Mouse (Mus musculus): ENCODE measurements around the gene Myo18a. TPM values are rescaled to one million over a fixed set of nuclear protein-coding genes. Genes with fewer than 3 reads are reported as not detected.
"Not testable (repeated sequence)": the region's sequence is repeated elsewhere in the genome, so short reads cannot be mapped to it uniquely, and the experiment has no call there.

Myo18a gene
- polyA plus RNA-seq, 1 experiment, result 20.0 TPM

GRCm38 (mm10) chr11:77746652-77747051 is 16.4 kb upstream of the Myo18a start:
- no peaks in the 10 kb centered on the region for H3K36me3 ChIP-seq (replicated peaks; ENCODE audit: low read length)
- H3K27me3 ChIP-seq (replicated peaks), result peaks cover 8% of the 10 kb centered on the region
- TF ChIP-seq GATA1 (IDR thresholded peaks at IDR 0.05; ENCODE audit: borderline replicate concordance, low read length), result no peak
- no peak for TF ChIP-seq FLI1 (IDR thresholded peaks at IDR 0.05; ENCODE audit: low read length)
- peaks cover 23% of the 10 kb centered on the region for H3K4me1 ChIP-seq
- H3K4me3 ChIP-seq (replicated peaks), result no peak overlapping the region
- no peaks in the 10 kb centered on the region for H3K9me3 ChIP-seq

GRCm38 (mm10) chr11:77747103-77747502 is 15.9 kb upstream of the Myo18a start:
- H3K9me3 ChIP-seq; H3K4me3 ChIP-seq (replicated peaks); H3K27me3 ChIP-seq (replicated peaks); H3K36me3 ChIP-seq (replicated peaks; ENCODE audit: low read length): not testable (repeated sequence)
- H3K4me1 ChIP-seq, result peaks cover 27% of the 10 kb centered on the region

GRCm38 (mm10) chr11:77748996-77749395 is 14.1 kb upstream of the Myo18a start:
- Histone ChIP-seq H3K27me3 (replicated peaks) (peaks cover 7% of the 10 kb centered on the region), H3K4me1 (peaks cover 30% of the 10 kb centered on the region), H3K36me3 (replicated peaks; ENCODE audit: low read length) (no peaks in the 10 kb centered on the region)

GRCm38 (mm10) chr11:77752525-77752924 is 10.5 kb upstream of the Myo18a start:
- Histone ChIP-seq H3K36me3 (replicated peaks; ENCODE audit: low read length) (no peaks in the 10 kb centered on the region), H3K9me3 (no peaks in the 10 kb centered on the region), H3K4me1 (peaks cover 26% of the 10 kb centered on the region), H3K27me3 (replicated peaks) (peaks cover 11% of the 10 kb centered on the region), H3K4me3 (replicated peaks) (no peak overlapping the region)
- no peak for TF ChIP-seq FLI1 (IDR thresholded peaks at IDR 0.05; ENCODE audit: low read length)
- no peak for TF ChIP-seq GATA1 (IDR thresholded peaks at IDR 0.05; ENCODE audit: borderline replicate concordance, low read length)

More at GRCm38 (mm10) chr11:77748996-77749395, 14.1 kb upstream of the Myo18a start:
- TF ChIP-seq FLI1 (IDR thresholded peaks at IDR 0.05; ENCODE audit: low read length) (no peak), GATA1 (IDR thresholded peaks at IDR 0.05; ENCODE audit: borderline replicate concordance, low read length) (no peak)
- Histone ChIP-seq H3K4me3 (replicated peaks) (no peak overlapping the region), H3K9me3 (no peaks in the 10 kb centered on the region)

GRCm38 (mm10) chr11:77753469-77753868 is 9.6 kb upstream of the Myo18a start:
- Histone ChIP-seq H3K9me3 (no peaks in the 10 kb centered on the region), H3K36me3 (replicated peaks; ENCODE audit: low read length) (no peaks in the 10 kb centered on the region), H3K4me3 (replicated peaks) (no peak overlapping the region), H3K4me1 (peaks cover 26% of the 10 kb centered on the region), H3K27me3 (replicated peaks) (peaks cover 8% of the 10 kb centered on the region)
- TF ChIP-seq FLI1 (IDR thresholded peaks at IDR 0.05; ENCODE audit: low read length) (no peak), GATA1 (IDR thresholded peaks at IDR 0.05; ENCODE audit: borderline replicate concordance, low read length) (no peak)

- Histone ChIP-seq H3K9me3 (no peaks in the 10 kb centered on the region; the same call in 1 of the 2 replicates), H3K36me3 (replicated peaks; ENCODE audit: low read length) (no peaks in the 10 kb centered on the region), H3K4me3 (replicated peaks) (no peak overlapping the region), H3K4me1 (peaks cover 27% of the 10 kb centered on the region), H3K27me3 (replicated peaks) (peaks cover 3% of the 10 kb centered on the region)
- no peak for TF ChIP-seq GATA1 (IDR thresholded peaks at IDR 0.05; ENCODE audit: borderline replicate concordance, low read length)
- TF ChIP-seq FLI1 (IDR thresholded peaks at IDR 0.05; ENCODE audit: low read length), result no peak
These were observed 3.0 kb upstream of the Myo18a start for GRCm38 (mm10) chr11:77760031-77760430.

GRCm38 (mm10) chr11:77763673-77764340 is 761 bp downstream of the Myo18a start:
- Histone ChIP-seq H3K27me3 (replicated peaks) (no peaks in the 10 kb centered on the region), H3K9me3 (no peaks in the 10 kb centered on the region; the same call in 1 of the 2 replicates), H3K4me1 (peaks cover 64% of the 10 kb centered on the region), H3K4me3 (replicated peaks) (peak overlapping the region; percentile 94), H3K36me3 (replicated peaks; ENCODE audit: low read length) (no peaks in the 10 kb centered on the region)
- TF ChIP-seq GATA1 (IDR thresholded peaks at IDR 0.05; ENCODE audit: borderline replicate concordance, low read length) (no peak), FLI1 (IDR thresholded peaks at IDR 0.05; ENCODE audit: low read length) (no peak)

GRCm38 (mm10) chr11:77764694-77765458 is 1.8 kb downstream of the Myo18a start:
- H3K4me1 ChIP-seq, result peaks cover 74% of the 10 kb centered on the region
- no peaks in the 10 kb centered on the region for H3K36me3 ChIP-seq (replicated peaks; ENCODE audit: low read length)
- no peaks in the 10 kb centered on the region for H3K9me3 ChIP-seq
- H3K4me3 ChIP-seq (replicated peaks), result peak overlapping the region; percentile 94
- no peaks in the 10 kb centered on the region for H3K27me3 ChIP-seq (replicated peaks)
- no peak for TF ChIP-seq FLI1 (IDR thresholded peaks at IDR 0.05; ENCODE audit: low read length)
- TF ChIP-seq GATA1 (IDR thresholded peaks at IDR 0.05; ENCODE audit: borderline replicate concordance, low read length), result no peak

GRCm38 (mm10) chr11:77765459-77765777 is 2.4 kb downstream of the Myo18a start:
- TF ChIP-seq GATA1 (IDR thresholded peaks at IDR 0.05; ENCODE audit: borderline replicate concordance, low read length) (no peak), FLI1 (IDR thresholded peaks at IDR 0.05; ENCODE audit: low read length) (no peak)
- no peaks in the 10 kb centered on the region for H3K36me3 ChIP-seq (replicated peaks; ENCODE audit: low read length)
- H3K9me3 ChIP-seq, result no peaks in the 10 kb centered on the region
- no peaks in the 10 kb centered on the region for H3K27me3 ChIP-seq (replicated peaks)
- H3K4me1 ChIP-seq, result peaks cover 74% of the 10 kb centered on the region
- H3K4me3 ChIP-seq (replicated peaks), result no peak overlapping the region

- Histone ChIP-seq H3K4me1 (peaks cover 83% of the 10 kb centered on the region), H3K4me3 (replicated peaks) (peak overlapping the region; percentile 94)
- TF ChIP-seq FLI1 (IDR thresholded peaks at IDR 0.05; ENCODE audit: low read length), result no peak
- TF ChIP-seq GATA1 (IDR thresholded peaks at IDR 0.05; ENCODE audit: borderline replicate concordance, low read length), result no peak
These were observed 3.4 kb downstream of the Myo18a start for GRCm38 (mm10) chr11:77766351-77767001.

More at GRCm38 (mm10) chr11:77766351-77767001, 3.4 kb downstream of the Myo18a start:
- Histone ChIP-seq H3K9me3 (no peaks in the 10 kb centered on the region), H3K27me3 (replicated peaks) (no peaks in the 10 kb centered on the region), H3K36me3 (replicated peaks; ENCODE audit: low read length) (no peaks in the 10 kb centered on the region)
